Mouse (Mus musculus) kidney, postnatal 25 days (tissue): ENCODE measurements around the gene Esf1.
"Not testable (repeated sequence)": the region's sequence is repeated elsewhere in the genome, so short reads cannot be mapped to it uniquely, and the experiment has no call there.

Source experiments
- DNase-seq, 2 experiments: peaks; one replicate each; pipeline ENCODE4 v3.0.0; 2021; ENCODE audit warnings: mixed read lengths in 2 of 2

Esf1 gene

DNA sequence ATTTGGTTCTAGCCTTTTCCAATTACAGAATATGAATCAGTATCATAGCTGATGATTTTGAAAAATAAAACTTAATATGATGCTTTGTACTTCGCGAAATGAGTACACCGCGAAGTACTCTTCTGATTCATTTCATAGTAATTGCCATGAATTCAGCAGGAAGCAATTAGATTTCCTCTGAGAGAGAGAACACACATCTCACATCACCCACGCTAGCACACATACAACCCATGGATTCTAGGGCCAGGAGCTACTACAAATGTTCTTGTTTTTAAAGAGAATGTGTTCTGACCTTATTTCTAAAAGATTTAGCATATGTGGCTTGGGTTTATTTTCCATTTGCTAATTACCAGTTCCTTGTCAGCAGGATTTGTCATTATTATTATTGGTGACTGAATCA is 76.9 kb downstream of the Esf1 start:
- DNase-seq: no peak

DNA sequence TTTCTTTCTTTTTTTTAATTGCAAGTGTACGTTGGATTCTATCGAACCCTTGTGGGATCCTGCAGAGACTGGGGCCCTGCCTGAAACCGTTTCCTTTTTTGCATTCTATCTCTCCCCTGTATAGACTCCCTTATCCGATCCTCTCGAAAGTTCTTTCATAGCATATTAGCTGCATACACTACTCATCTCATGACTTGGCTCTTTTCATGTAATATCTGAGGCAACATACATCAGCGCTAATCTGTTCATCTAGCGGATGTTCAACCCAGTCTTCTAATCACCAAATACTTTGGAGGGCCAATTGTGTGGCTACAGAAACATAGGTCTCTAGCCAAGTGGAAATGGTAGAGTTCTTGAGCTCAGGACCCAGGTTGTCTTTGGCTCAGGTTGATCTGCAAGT is 86.1 kb downstream of the Esf1 start:
- no peak for DNase-seq

DNA sequence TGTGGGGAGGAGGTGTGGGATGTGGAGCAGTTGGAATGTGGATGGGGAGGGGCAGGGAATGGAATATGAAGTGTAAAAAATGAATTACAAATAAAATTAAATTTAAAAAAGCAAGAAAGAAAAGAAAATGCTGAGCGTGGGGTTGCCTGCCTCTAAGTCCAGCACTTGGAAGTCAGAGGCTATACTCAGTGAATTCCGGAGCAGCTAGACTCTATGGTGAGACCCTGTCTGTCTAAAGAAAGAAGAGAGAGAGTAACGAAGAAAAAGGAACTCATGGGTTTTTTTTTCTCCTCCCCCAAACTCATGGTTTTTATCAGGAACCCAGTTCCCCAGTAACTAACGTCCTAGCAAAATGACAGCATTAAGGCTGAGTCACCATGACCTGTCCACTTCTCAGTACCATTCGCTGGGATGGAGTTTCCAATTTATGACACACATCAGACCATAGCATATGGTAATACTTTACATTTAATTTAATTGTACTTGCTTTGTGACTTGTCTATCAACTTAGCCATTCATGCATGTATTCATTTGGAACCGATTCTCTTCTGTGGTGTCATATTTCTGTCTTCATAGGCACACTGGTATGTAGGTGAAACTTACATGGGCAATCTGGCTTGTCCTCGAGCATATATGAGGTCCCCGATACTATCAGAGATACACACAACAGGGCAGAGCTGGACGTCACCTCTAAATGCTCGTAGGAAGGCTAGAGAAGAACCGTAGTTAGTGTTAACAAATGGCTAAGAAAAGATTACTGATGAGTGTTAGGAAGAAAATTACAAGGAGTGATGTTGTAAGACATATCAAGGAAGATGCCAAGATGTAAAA is 89.4 kb downstream of the Esf1 start:
- DNase-seq: no peak

DNA sequence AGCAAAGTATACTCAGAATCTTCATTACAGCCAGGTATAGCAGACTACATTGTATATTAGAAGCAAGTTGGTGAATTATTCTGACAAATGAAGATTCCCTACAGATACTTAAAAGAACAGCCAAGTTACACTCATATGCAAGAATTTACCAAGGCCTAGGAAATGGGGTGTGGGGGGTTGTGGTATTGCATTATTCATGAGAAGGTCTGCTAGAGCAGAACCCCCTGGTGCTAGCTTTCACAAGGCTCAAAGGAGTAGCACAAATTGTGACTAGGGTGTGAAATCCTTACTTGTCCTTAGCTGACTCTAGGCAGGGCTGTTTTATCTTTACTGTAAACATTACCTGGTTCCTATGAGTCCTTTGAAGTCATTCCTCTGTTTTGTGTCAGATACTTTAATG is 91.1 kb downstream of the Esf1 start:
- DNase-seq: not testable (repeated sequence)

DNA sequence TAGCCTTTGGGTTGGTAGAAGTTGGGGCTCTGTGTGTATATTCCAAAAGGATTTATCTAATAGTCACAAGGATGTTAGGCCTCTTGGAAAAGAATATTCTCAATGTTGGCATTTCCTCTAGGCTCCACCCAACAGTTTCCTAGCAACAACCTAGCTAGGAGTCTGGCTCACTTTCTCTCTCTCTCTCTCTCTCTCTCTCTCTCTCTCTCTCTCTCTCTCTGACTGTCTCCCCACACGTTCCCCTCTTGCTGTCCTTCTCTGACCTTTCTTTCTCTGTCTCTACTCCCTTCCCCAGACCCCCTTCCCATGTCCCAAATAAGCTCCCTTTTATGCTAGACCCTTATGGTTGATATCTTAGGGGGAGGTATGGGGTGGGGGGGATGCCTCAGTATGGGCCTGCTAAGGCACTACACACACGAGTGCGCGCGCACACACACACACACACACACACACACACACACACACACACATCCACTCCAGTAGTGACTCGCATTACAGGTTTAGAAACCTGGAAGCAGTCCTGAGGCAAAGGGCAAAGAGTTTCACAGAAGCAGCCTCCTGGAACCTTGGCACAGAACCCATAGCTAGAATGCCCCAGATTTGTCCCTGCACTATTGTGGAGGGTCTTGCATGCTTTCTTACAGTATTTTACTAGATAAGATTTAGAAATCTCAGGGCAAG is 91.6 kb downstream of the Esf1 start:
- peak; percentile 60 to 78 for DNase-seq

DNA sequence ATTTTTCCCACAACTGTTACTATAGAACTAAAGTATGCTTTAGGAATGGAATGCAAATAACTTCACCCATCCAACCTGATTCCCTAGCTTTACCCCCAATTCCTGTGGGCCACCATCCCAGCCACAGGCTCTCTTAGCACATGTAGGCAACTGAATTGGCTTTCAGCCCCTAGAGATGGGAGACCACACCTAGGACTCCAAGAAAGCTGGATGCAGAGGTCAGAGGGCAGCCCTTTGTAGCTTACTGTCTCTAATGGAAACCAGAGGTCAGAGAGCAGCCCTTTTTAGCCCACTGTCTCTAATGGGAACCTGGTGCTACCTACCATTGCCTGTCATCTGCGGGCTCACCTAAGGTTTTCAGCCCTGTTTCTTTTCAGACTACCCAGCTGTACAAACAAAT is 92.9 kb downstream of the Esf1 start:
- no peak for DNase-seq

DNA sequence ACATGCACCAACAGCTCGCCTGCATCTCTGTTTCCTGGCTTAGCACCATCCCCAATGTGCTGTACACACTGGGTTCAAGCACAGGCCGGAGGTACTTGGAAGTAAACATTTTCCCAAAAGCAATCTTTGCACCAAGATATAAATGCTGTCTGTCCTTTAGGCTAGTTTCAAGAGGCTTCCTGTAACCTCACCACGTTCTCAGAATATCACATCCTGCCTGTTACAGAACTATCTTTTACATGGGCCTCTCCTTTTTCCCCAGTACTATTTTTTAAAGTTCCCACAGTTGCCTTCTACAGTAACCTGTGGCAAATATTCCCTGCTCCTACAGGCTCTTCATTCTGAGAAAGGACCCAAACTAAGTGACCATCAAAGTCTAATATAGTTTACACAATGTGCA is 95.2 kb downstream of the Esf1 start:
- DNase-seq: no peak
